Mouse (Mus musculus) embryonic fibroblast, embryonic 13.5 days (primary cell): ENCODE results near the gene Pax6.

Source experiments
- CTCF ChIP-seq: IDR thresholded peaks from 2 replicates; pipeline ENCODE4 v1.5.1; 2011; ENCODE audit warnings: mild to moderate bottlenecking, control low read depth, low read length, moderate library complexity, borderline replicate concordance; ENCODE audit not compliant: insufficient read depth
- POLR2A ChIP-seq: IDR thresholded peaks from 2 replicates; pipeline ENCODE4 v1.6.1; 2011; ENCODE audit warnings: low read depth, mild to moderate bottlenecking, control low read depth, low read length, moderate library complexity

GRCm38 (mm10) chr2:105676909-105677433 lies 8.3 kb downstream of the Pax6 start:
- TF ChIP-seq CTCF (no peak), POLR2A (no peak)
